Mouse (Mus musculus) spleen, adult 2 months (tissue): ENCODE results near the gene Dhh. TPM values are rescaled to one million over a fixed set of nuclear protein-coding genes. Genes with fewer than 3 reads are reported as not detected.
A peak's percentile ranks its signal among the peaks of the same experiment; 100 is the strongest.

Experiments
- DNase-seq, 2 experiments: peaks; one replicate each; pipeline versions ENCODE4 v3.0.0 to v3.0.0-alpha.2; 2012 to 2021; ENCODE audit warnings: low spot score in 2 of 2, low read depth in 1 of 2
- H3K27ac ChIP-seq: fragments of 200-500 bp; 2 replicates; pipeline ENCODE4 v1.5.1; 2012; ENCODE audit warnings: low read length, inconsistent platforms; ENCODE audit not compliant: insufficient read depth
- H3K27me3 ChIP-seq: fragments of 200-500 bp; 2 replicates; pipeline ENCODE4 v1.6.1; 2012; ENCODE audit warnings: mild to moderate bottlenecking, moderate library complexity, low read length, inconsistent platforms; ENCODE audit not compliant: control insufficient read depth, insufficient read depth
- H3K36me3 ChIP-seq: fragments of 200-500 bp; 2 replicates; pipeline ENCODE4 v1.6.1; 2012; ENCODE audit warnings: mild to moderate bottlenecking, low read length, inconsistent platforms; ENCODE audit not compliant: control insufficient read depth, insufficient read depth
- H3K4me1 ChIP-seq: fragments of 200-500 bp; 2 replicates; pipeline ENCODE4 v1.6.1; 2011; ENCODE audit warnings: inconsistent platforms; ENCODE audit not compliant: control insufficient read depth, insufficient read depth, insufficient read length
- H3K4me3 ChIP-seq: fragments of 200-500 bp; 2 replicates; pipeline ENCODE4 v1.5.1; 2011; ENCODE audit warnings: mild to moderate bottlenecking, inconsistent platforms; ENCODE audit not compliant: insufficient read depth, insufficient read length; ENCODE audit errors: extremely low read depth
- CTCF ChIP-seq: fragments of 200-500 bp; IDR thresholded peaks from 2 replicates; pipeline ENCODE4 v1.5.1; 2011; ENCODE audit warnings: mild to moderate bottlenecking, inconsistent platforms; ENCODE audit not compliant: insufficient read depth, insufficient read length, insufficient replicate concordance; ENCODE audit errors: extremely low read depth
- POLR2A ChIP-seq: fragments of 200-500 bp; IDR thresholded peaks from 2 replicates; pipeline ENCODE4 v1.6.1; 2011; ENCODE audit warnings: low read depth, low read length, inconsistent platforms
- WGBS: fragments of 180-500 bp; shearing (Covaris S2); methylation state at CpG from one replicate; pipeline ENCODE4 v1.1.7; 2018; 5-methylcytosine and 5-hydroxymethylcytosine counted together
- polyA plus RNA-seq: library from polyadenylated mRNA; depleted of rRNA; stranded (reverse); fragments of >200 nt; gene quantifications from 2 replicates; pipeline ENCODE4 v1.2.3, GENCODE M21; 2012

The Dhh gene
- polyA plus RNA-seq, 1 experiment = 2.3 TPM

- no peaks in the 10 kb centered on the region for H3K4me1 ChIP-seq
- H3K4me3 ChIP-seq = no peak overlapping the region
- H3K27ac ChIP-seq = no peak overlapping the region
- WGBS = 78% methylated on average over 8 of the region's 8 CpGs
- H3K36me3 ChIP-seq = no peaks in the 10 kb centered on the region
- DNase-seq = no peak
- H3K27me3 ChIP-seq = no peaks in the 10 kb centered on the region
- TF ChIP-seq CTCF (no peak), POLR2A (no peak)
These were observed 11.5 kb downstream of the Dhh start for GRCm38 (mm10) chr15:98886667-98887387.

DNA sequence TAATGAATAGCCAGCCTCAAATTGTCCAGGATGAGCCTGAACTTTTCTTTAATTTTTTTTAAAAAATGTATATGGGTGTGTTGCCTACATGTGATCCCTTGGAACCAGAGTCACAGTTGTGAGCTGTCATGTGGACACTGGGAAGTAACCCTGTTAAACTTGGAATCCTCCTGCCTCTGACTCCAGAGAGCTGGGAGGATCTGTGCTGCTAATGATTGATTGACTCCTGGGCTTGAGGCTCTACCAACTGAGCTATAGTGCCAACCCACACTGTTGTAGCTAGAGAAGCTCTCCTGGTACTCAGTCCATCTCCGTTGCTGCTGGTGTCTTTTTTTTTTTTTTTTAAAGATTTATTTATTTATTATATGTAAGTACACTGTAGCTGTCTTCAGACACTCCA, 14.2 kb downstream of the Dhh start:
- Histone ChIP-seq H3K27ac (no peak overlapping the region), H3K36me3 (no peaks in the 10 kb centered on the region), H3K4me3 (no peak overlapping the region), H3K27me3 (no peaks in the 10 kb centered on the region), H3K4me1 (peaks cover 3% of the 10 kb centered on the region; the same call in 1 of the 2 replicates)
- TF ChIP-seq CTCF = no peak
- no peak for TF ChIP-seq POLR2A
- WGBS = 95% methylated on average over 1 of the region's 1 CpGs
- no peak for DNase-seq

- no peak for TF ChIP-seq POLR2A
- no peak for TF ChIP-seq CTCF
- Histone ChIP-seq H3K27ac (no peak overlapping the region), H3K36me3 (no peaks in the 10 kb centered on the region), H3K27me3 (no peaks in the 10 kb centered on the region), H3K4me1 (peaks cover 3% of the 10 kb centered on the region; the same call in 1 of the 2 replicates), H3K4me3 (no peak overlapping the region)
- no peak for DNase-seq
These were observed 14.7 kb downstream of the Dhh start for GRCm38 (mm10) chr15:98883661-98884060.

- H3K27me3 ChIP-seq = no peaks in the 10 kb centered on the region
- 22% methylated on average over 5 of the region's 5 CpGs for WGBS
- peaks cover 3% of the 10 kb centered on the region; the same call in 1 of the 2 replicates for H3K4me1 ChIP-seq
- no peak for TF ChIP-seq POLR2A
- TF ChIP-seq CTCF = no peak
- no peaks in the 10 kb centered on the region for H3K36me3 ChIP-seq
- no peak for DNase-seq
- no peak overlapping the region for H3K4me3 ChIP-seq
- H3K27ac ChIP-seq = no peak overlapping the region
These were observed 16.7 kb downstream of the Dhh start for GRCm38 (mm10) chr15:98881656-98882008.

DNA sequence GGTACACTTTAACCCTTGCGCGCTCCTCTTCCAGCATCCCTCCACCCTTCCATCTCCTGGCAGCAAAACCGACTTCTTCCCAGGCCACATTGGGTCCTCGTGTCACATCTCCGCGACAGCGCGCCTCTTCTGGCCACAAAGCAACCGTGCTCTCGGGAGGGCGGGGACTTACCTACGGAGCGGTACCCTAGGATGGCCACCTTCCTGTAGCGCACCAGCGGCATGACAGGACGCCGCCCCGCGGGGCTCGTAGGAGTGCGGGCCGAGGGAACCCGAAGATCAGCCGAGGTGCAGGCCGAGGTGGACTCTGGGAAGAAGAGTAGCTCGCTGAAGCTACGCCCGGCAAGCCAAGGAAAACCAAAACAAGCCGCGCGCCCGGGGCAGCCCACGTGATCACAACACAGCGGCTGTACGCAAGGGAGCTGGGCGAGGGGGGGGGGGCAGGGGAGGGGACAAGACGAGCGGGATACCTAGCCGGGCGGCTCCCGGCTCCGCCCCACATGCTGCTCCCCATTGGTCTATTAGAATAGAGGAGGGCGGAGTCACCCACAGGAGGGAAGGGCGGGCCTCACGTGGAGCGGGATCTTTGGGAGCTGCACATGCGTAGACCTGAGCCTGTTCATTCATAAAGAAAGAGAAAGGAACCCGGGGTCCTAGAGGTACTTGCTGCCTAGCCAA, 17.2 kb downstream of the Dhh start:
- no peak for TF ChIP-seq POLR2A
- no peak for TF ChIP-seq CTCF
- Histone ChIP-seq H3K4me3 (peak overlapping the region; percentile 74), H3K36me3 (no peaks in the 10 kb centered on the region), H3K27me3 (no peaks in the 10 kb centered on the region), H3K4me1 (peaks cover 3% of the 10 kb centered on the region; the same call in 1 of the 2 replicates), H3K27ac (peak overlapping the region; percentile 83)
- DNase-seq = peak; percentile 88
- WGBS = under 1% methylated on average over 48 of the region's 48 CpGs

DNA sequence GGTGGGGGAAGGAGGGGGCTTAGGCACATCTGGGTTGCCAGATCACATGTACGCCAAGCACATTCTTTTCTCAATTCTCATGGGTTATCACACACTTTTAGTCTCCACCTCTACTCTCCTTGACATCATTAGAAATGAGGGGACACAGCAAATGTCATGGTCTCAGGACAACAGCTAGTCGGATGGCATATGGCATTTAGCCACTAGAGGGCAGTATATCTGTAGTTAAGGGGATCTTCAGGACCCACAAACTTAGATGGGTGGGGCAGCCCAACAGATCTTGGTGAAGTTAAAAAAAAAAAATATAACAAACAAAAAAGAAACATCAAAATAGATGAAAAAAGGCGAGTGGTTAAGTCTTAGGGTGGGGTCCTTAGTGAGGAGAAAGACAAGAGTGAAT, 21.0 kb downstream of the Dhh start:
- no peak overlapping the region for H3K27ac ChIP-seq
- WGBS = 22% methylated on average over 3 of the region's 3 CpGs
- TF ChIP-seq POLR2A = no peak
- peak; percentile 40; the same call in 1 of the 2 replicates for TF ChIP-seq CTCF
- DNase-seq = peak; percentile 63 to 65
- no peak overlapping the region for H3K4me3 ChIP-seq
- H3K4me1 ChIP-seq = peaks cover 3% of the 10 kb centered on the region; the same call in 1 of the 2 replicates
- H3K27me3 ChIP-seq = no peaks in the 10 kb centered on the region
- H3K36me3 ChIP-seq = no peaks in the 10 kb centered on the region
